Mouse (Mus musculus): ENCODE results near the gene Zfp628. TPM values are rescaled to one million over a fixed set of nuclear protein-coding genes. Genes with fewer than 3 reads are reported as not detected.
A peak's percentile ranks its signal among the peaks of the same experiment; 100 is the strongest.

The Zfp628 gene
- total and polyA plus RNA-seq, 3 experiments = 2.5 to 17.6 TPM; not detected in 1

GRCm38 (mm10) chr7:4940068-4940479 is 25.1 kb downstream of the Zfp628 start (continued):
- TF ChIP-seq MAFK (IDR thresholded peaks at IDR 0.05; ENCODE audit: borderline replicate concordance, low read depth, low read length) (no peak), GATA1 (IDR thresholded peaks at IDR 0.05; ENCODE audit: low read depth, low read length) (no peak), ZC3H11A (IDR thresholded peaks at IDR 0.05; ENCODE audit: low read depth, low read length) (peak; percentile 65), E2F4 (IDR thresholded peaks at IDR 0.05; ENCODE audit: borderline replicate concordance, low read depth, low read length) (no peak), TCF12 (IDR thresholded peaks at IDR 0.05; ENCODE audit: low read depth, low read length) (no peak), MYB (IDR thresholded peaks at IDR 0.05; ENCODE audit: low read depth, low read length) (no peak), HCFC1 (IDR thresholded peaks at IDR 0.05; ENCODE audit: low read depth, low read length) (no peak), TAL1 (IDR thresholded peaks at IDR 0.05; ENCODE audit: low read length) (no peak), CHD1 (IDR thresholded peaks at IDR 0.05; ENCODE audit: low read depth, low read length) (no peak), MAZ (IDR thresholded peaks at IDR 0.05; ENCODE audit: low read depth, low read length) (no peak), RAD21 (IDR thresholded peaks at IDR 0.05; ENCODE audit: low read depth, low read length) (peak; percentile 91)

GRCm38 (mm10) chr7:4942673-4943072 is 27.7 kb downstream of the Zfp628 start:
- H3K9me3 ChIP-seq (replicated peaks; ENCODE audit: insufficient read depth, low read length) = no peaks in the 10 kb centered on the region
- no peaks in the 10 kb centered on the region for H3K4me1 ChIP-seq (ENCODE audit: control insufficient read depth in 1 of 2, insufficient read depth in 2 of 2, low read length in 2 of 2)
- TF ChIP-seq POLR2AphosphoS5 (IDR thresholded peaks at IDR 0.05; ENCODE audit: borderline replicate concordance, low read depth, low read length) (no peak), ZKSCAN1 (IDR thresholded peaks at IDR 0.05; ENCODE audit: low read depth, low read length) (no peak), CHD2 (IDR thresholded peaks at IDR 0.05; ENCODE audit: low read length) (no peak), GATA1 (IDR thresholded peaks at IDR 0.05; ENCODE audit: low read depth, low read length) (no peak), EP300 (IDR thresholded peaks at IDR 0.05; ENCODE audit: low read depth in 1 of 2, low read length in 2 of 2) (no peak), RCOR1 (IDR thresholded peaks at IDR 0.05; ENCODE audit: low read depth, low read length) (no peak)
- DNase-seq (ENCODE audit: low read depth, low spot score) = no peak
- H3K9ac ChIP-seq (ENCODE audit: control insufficient read depth, low read depth, low read length, poor library complexity, severe bottlenecking) = no peak overlapping the region
- H3K27ac ChIP-seq (ENCODE audit: control insufficient read depth, low read depth, low read length) = no peak overlapping the region
- H3K79me2 ChIP-seq (ENCODE audit: control insufficient read depth, insufficient read depth, low read length, poor library complexity) = no peaks in the 10 kb centered on the region
- H3K36me3 ChIP-seq (ENCODE audit: control insufficient read depth in 1 of 2, insufficient read depth in 2 of 2, low read length in 2 of 2) = no peaks in the 10 kb centered on the region
- H3K4me3 ChIP-seq (ENCODE audit: control insufficient read depth in 1 of 2, insufficient read depth in 1 of 2, low read depth in 2 of 2, low read length in 2 of 2) = no peak overlapping the region
- no peaks in the 10 kb centered on the region for H3K27me3 ChIP-seq (ENCODE audit: control insufficient read depth in 1 of 2, insufficient read depth in 2 of 2, low read length in 2 of 2)

- Histone ChIP-seq H3K36me3 (ENCODE audit: control insufficient read depth in 1 of 2, insufficient read depth in 2 of 2, low read length in 2 of 2) (no peaks in the 10 kb centered on the region), H3K4me3 (ENCODE audit: control insufficient read depth in 1 of 2, insufficient read depth in 1 of 2, low read depth in 2 of 2, low read length in 2 of 2) (peak overlapping the region; percentile 35 to 56), H3K27ac (ENCODE audit: control insufficient read depth, low read depth, low read length) (no peak overlapping the region), H3K27me3 (ENCODE audit: control insufficient read depth in 1 of 2, insufficient read depth in 2 of 2, low read length in 2 of 2) (no peaks in the 10 kb centered on the region), H3K79me2 (ENCODE audit: control insufficient read depth, insufficient read depth, low read length, poor library complexity) (no peaks in the 10 kb centered on the region), H3K4me1 (ENCODE audit: control insufficient read depth in 1 of 2, insufficient read depth in 2 of 2, low read length in 2 of 2) (no peaks in the 10 kb centered on the region), H3K9me3 (replicated peaks; ENCODE audit: insufficient read depth, low read length) (no peaks in the 10 kb centered on the region), H3K9ac (ENCODE audit: control insufficient read depth, low read depth, low read length, poor library complexity, severe bottlenecking) (peak overlapping the region; percentile 33)
- peak; percentile 93 for DNase-seq (ENCODE audit: low read depth, low spot score)
- TF ChIP-seq EP300 (IDR thresholded peaks at IDR 0.05; ENCODE audit: low read depth in 1 of 2, low read length in 2 of 2) (no peak), HCFC1 (IDR thresholded peaks at IDR 0.05; ENCODE audit: low read depth, low read length) (0 out of 2 replicates have a peak, but pooled peaks have one; percentile 44), MYB (IDR thresholded peaks at IDR 0.05; ENCODE audit: low read depth, low read length) (no peak), BHLHE40 (IDR thresholded peaks at IDR 0.05; ENCODE audit: borderline replicate concordance, low read depth, low read length) (peak; percentile 54; the same call in 1 of the 2 replicates), CTCF (IDR thresholded peaks at IDR 0.05 in 2 of 3, conservative IDR thresholded peaks at IDR 0.05 in 1 of 3; ENCODE audit: control insufficient read depth in 1 of 3, insufficient read depth in 1 of 3, low read depth in 2 of 3, low read length in 3 of 3, poor library complexity in 1 of 3, severe bottlenecking in 1 of 3) (peak; percentile 86 to 99 (median 95)), CHD2 (IDR thresholded peaks at IDR 0.05; ENCODE audit: low read length) (peak; percentile 96), JUND (IDR thresholded peaks at IDR 0.05; ENCODE audit: low read depth, low read length) (no peak), SIN3A (IDR thresholded peaks at IDR 0.05; ENCODE audit: low read length) (peak; percentile 60; the same call in 1 of the 2 replicates), SMC3 (IDR thresholded peaks at IDR 0.05; ENCODE audit: low read depth, low read length) (peak; percentile 100), ZC3H11A (IDR thresholded peaks at IDR 0.05; ENCODE audit: low read depth, low read length) (peak; percentile 87), MAZ (IDR thresholded peaks at IDR 0.05; ENCODE audit: low read depth, low read length) (peak; percentile 89), RAD21 (IDR thresholded peaks at IDR 0.05; ENCODE audit: low read depth, low read length) (peak; percentile 87)
These were observed 28.3 kb downstream of the Zfp628 start for GRCm38 (mm10) chr7:4943223-4943815.

Measured in MEL (cell line).